Mouse (Mus musculus): ENCODE measurements around the gene Ube2r2. TPM values are rescaled to one million over a fixed set of nuclear protein-coding genes. Genes with fewer than 3 reads are reported as not detected.

Gene Ube2r2
- total and polyA plus RNA-seq, 2 experiments from 2014 or later: 30.2 to 47.9 TPM

- DNase-seq (ENCODE audit: low spot score) (no peak), ATAC-seq (no peak)
- Histone ChIP-seq H3K27me3 (ENCODE audit: insufficient read depth, low read length) (0 out of 2 replicates have a peak, but pooled peaks cover 5% of the 10 kb centered on the region), H3K27ac (no peak overlapping the region), H3K4me3 (ENCODE audit: low read length) (no peak overlapping the region), H3K9me3 (ENCODE audit: low read length) (no peaks in the 10 kb centered on the region), H3K36me3 (ENCODE audit: insufficient read depth, low read length) (no peaks in the 10 kb centered on the region), H3K4me1 (ENCODE audit: insufficient read depth, low read length) (no peaks in the 10 kb centered on the region), H3K4me2 (ENCODE audit: low read depth, low read length) (no peak overlapping the region), H3K9ac (replicated peaks; ENCODE audit: low read length) (no peak overlapping the region)
- 88% methylated on average over 1 of the region's 1 CpGs for WGBS
- no peak for TF ChIP-seq CTCF (IDR thresholded peaks at IDR 0.05; ENCODE audit: low read depth)
Observed at GRCm38 (mm10) chr4:41092958-41093357, 42.6 kb upstream of the Ube2r2 start.

- H3K27me3 ChIP-seq (ENCODE audit: insufficient read depth, low read length): 0 out of 2 replicates have a peak, but pooled peaks cover 6% of the 10 kb centered on the region
- H3K9me3 ChIP-seq (ENCODE audit: low read length): no peaks in the 10 kb centered on the region
- no peak overlapping the region for H3K4me2 ChIP-seq (ENCODE audit: low read depth, low read length)
- H3K4me3 ChIP-seq (ENCODE audit: low read length): no peak overlapping the region
- no peak overlapping the region for H3K27ac ChIP-seq
- 0 out of 2 replicates have a peak, but pooled peaks cover 3% of the 10 kb centered on the region for H3K4me1 ChIP-seq (ENCODE audit: insufficient read depth, low read length)
- no peak overlapping the region for H3K9ac ChIP-seq (replicated peaks; ENCODE audit: low read length)
- H3K36me3 ChIP-seq (ENCODE audit: insufficient read depth, low read length): no peaks in the 10 kb centered on the region
- no peak for DNase-seq (ENCODE audit: low spot score)
- no peak for ATAC-seq
- TF ChIP-seq CTCF (IDR thresholded peaks at IDR 0.05; ENCODE audit: low read depth): no peak
- 52% methylated on average over 9 of the region's 9 CpGs for WGBS
Observed at GRCm38 (mm10) chr4:41094361-41094760, 41.2 kb upstream of the Ube2r2 start.

- DNase-seq (ENCODE audit: low spot score): peak; percentile 19
- ATAC-seq: no peak
- H3K9me3 ChIP-seq (ENCODE audit: low read length): no peaks in the 10 kb centered on the region
- H3K4me3 ChIP-seq (ENCODE audit: low read length): no peak overlapping the region
- no peak for TF ChIP-seq CTCF (IDR thresholded peaks at IDR 0.05; ENCODE audit: low read depth)
- no peak overlapping the region for H3K9ac ChIP-seq (replicated peaks; ENCODE audit: low read length)
- no peaks in the 10 kb centered on the region for H3K36me3 ChIP-seq (ENCODE audit: insufficient read depth, low read length)
- WGBS: 66% methylated on average over 8 of the region's 8 CpGs
- H3K4me1 ChIP-seq (ENCODE audit: insufficient read depth, low read length): 0 out of 2 replicates have a peak, but pooled peaks cover 3% of the 10 kb centered on the region
- no peak overlapping the region for H3K4me2 ChIP-seq (ENCODE audit: low read depth, low read length)
- H3K27ac ChIP-seq: no peak overlapping the region
- H3K27me3 ChIP-seq (ENCODE audit: insufficient read depth, low read length): 0 out of 2 replicates have a peak, but pooled peaks cover 6% of the 10 kb centered on the region
Observed at GRCm38 (mm10) chr4:41096169-41096568, 39.4 kb upstream of the Ube2r2 start.

- Histone ChIP-seq H3K4me1 (ENCODE audit: insufficient read depth, low read length) (0 out of 2 replicates have a peak, but pooled peaks cover 3% of the 10 kb centered on the region), H3K9ac (replicated peaks; ENCODE audit: low read length) (no peak overlapping the region), H3K36me3 (ENCODE audit: insufficient read depth, low read length) (no peaks in the 10 kb centered on the region), H3K9me3 (ENCODE audit: low read length) (no peaks in the 10 kb centered on the region), H3K4me3 (ENCODE audit: low read length) (no peak overlapping the region), H3K4me2 (ENCODE audit: low read depth, low read length) (no peak overlapping the region), H3K27ac (no peak overlapping the region), H3K27me3 (ENCODE audit: insufficient read depth, low read length) (0 out of 2 replicates have a peak, but pooled peaks cover 6% of the 10 kb centered on the region)
- no peak for TF ChIP-seq CTCF (IDR thresholded peaks at IDR 0.05; ENCODE audit: low read depth)
- WGBS: 82% methylated on average over 5 of the region's 5 CpGs
- ATAC-seq: no peak
- no peak for DNase-seq (ENCODE audit: low spot score)
Observed at GRCm38 (mm10) chr4:41096794-41097193, 38.7 kb upstream of the Ube2r2 start.

GRCm38 (mm10) chr4:41097381-41097780 is 38.2 kb upstream of the Ube2r2 start:
- DNase-seq (ENCODE audit: low spot score): no peak
- ATAC-seq: no peak
- 0 out of 2 replicates have a peak, but pooled peaks cover 3% of the 10 kb centered on the region for H3K4me1 ChIP-seq (ENCODE audit: insufficient read depth, low read length)
- H3K4me2 ChIP-seq (ENCODE audit: low read depth, low read length): peak overlapping the region; percentile 89
- H3K9me3 ChIP-seq (ENCODE audit: low read length): no peaks in the 10 kb centered on the region
- TF ChIP-seq CTCF (IDR thresholded peaks at IDR 0.05; ENCODE audit: low read depth): no peak
- no peak overlapping the region for H3K9ac ChIP-seq (replicated peaks; ENCODE audit: low read length)
- WGBS: 55% methylated on average over 13 of the region's 13 CpGs
- H3K27me3 ChIP-seq (ENCODE audit: insufficient read depth, low read length): 0 out of 2 replicates have a peak, but pooled peaks cover 6% of the 10 kb centered on the region
- no peaks in the 10 kb centered on the region for H3K36me3 ChIP-seq (ENCODE audit: insufficient read depth, low read length)
- H3K27ac ChIP-seq: no peak overlapping the region
- no peak overlapping the region for H3K4me3 ChIP-seq (ENCODE audit: low read length)

GRCm38 (mm10) chr4:41097871-41098576 is 37.5 kb upstream of the Ube2r2 start, which contains the start of gene Aqp3:
Gene Aqp3 (minus strand): TSS chr4:41098183.
- Histone ChIP-seq H3K27ac (no peak within 1 kb of the TSS), H3K4me2 (ENCODE audit: low read depth, low read length) (peak within 1 kb of the TSS; percentile 89), H3K4me3 (ENCODE audit: low read length) (peak within 1 kb of the TSS; percentile 43), H3K9me3 (ENCODE audit: low read length) (no peaks in the 10 kb centered on the region), H3K36me3 (ENCODE audit: insufficient read depth, low read length) (no peaks in the 10 kb centered on the region), H3K9ac (replicated peaks; ENCODE audit: low read length) (peak within 1 kb of the TSS; percentile 47), H3K4me1 (ENCODE audit: insufficient read depth, low read length) (0 out of 2 replicates have a peak, but pooled peaks cover 3% of the 10 kb centered on the region), H3K27me3 (ENCODE audit: insufficient read depth, low read length) (0 out of 2 replicates have a peak, but pooled peaks cover 6% of the 10 kb centered on the region)
- WGBS: 1% methylated on average over 42 of the region's 42 CpGs
- ATAC-seq: peak; percentile 80
- peak; percentile 32; the same call in 1 of the 2 replicates for TF ChIP-seq CTCF (IDR thresholded peaks at IDR 0.05; ENCODE audit: low read depth)
- peak; percentile 48 for DNase-seq (ENCODE audit: low spot score)
